Mouse (Mus musculus) heart, adult 2 months (tissue): ENCODE data around the gene Pipox. TPM values are rescaled to one million over a fixed set of nuclear protein-coding genes. Genes with fewer than 3 reads are reported as not detected.

ENCODE experiments used
- DNase-seq, 2 experiments: peaks; one replicate each; pipeline ENCODE4 v3.0.0; 2021
- H3K27ac ChIP-seq: fragments of 200-600 bp; 2 replicates; pipeline ENCODE4 v1.8.1; 2022
- H3K27me3 ChIP-seq: fragments of 200-500 bp; 2 replicates; pipeline ENCODE4 v1.6.1; 2012; ENCODE audit warnings: mild to moderate bottlenecking, low read length, inconsistent platforms, mixed read lengths; ENCODE audit not compliant: control insufficient read depth, insufficient read depth
- H3K36me3 ChIP-seq: fragments of 200-500 bp; 2 replicates; pipeline ENCODE4 v1.6.1; 2012; ENCODE audit warnings: low read length, inconsistent platforms; ENCODE audit not compliant: control insufficient read depth, insufficient read depth
- H3K4me1 ChIP-seq: fragments of 200-500 bp; 2 replicates; pipeline ENCODE4 v1.6.1; 2011; ENCODE audit warnings: low read length; ENCODE audit not compliant: control insufficient read depth, insufficient read depth
- H3K4me3 ChIP-seq: fragments of 200-600 bp; 2 replicates; pipeline ENCODE4 v1.8.1; 2022
- H3K79me2 ChIP-seq: fragments of 200-500 bp; replicated peaks from 2 replicates; pipeline ENCODE4 v1.6.1; 2012; ENCODE audit warnings: mild to moderate bottlenecking, inconsistent platforms, low read length, moderate library complexity, mixed read lengths; ENCODE audit not compliant: control insufficient read depth, insufficient read depth
- H3K9ac ChIP-seq: fragments of 200-500 bp; 2 replicates; pipeline ENCODE4 v1.6.1; 2012; ENCODE audit warnings: low read depth, mild to moderate bottlenecking, control low read depth, inconsistent platforms, low read length, mixed read lengths
- CTCF ChIP-seq: fragments of 200-600 bp; IDR thresholded peaks from 2 replicates; pipeline ENCODE4 v1.8.1; 2022; ENCODE audit warnings: antibody characterized with exemption, mild to moderate bottlenecking, moderate library complexity
- EP300 ChIP-seq: fragments of 200-500 bp; IDR thresholded peaks from 2 replicates; pipeline ENCODE4 v1.6.1; 2011; ENCODE audit warnings: low read depth, low read length, control low read depth; ENCODE audit not compliant: insufficient read depth
- POLR2A ChIP-seq: fragments of 200-500 bp; IDR thresholded peaks from 2 replicates; pipeline ENCODE4 v1.6.1; 2011; ENCODE audit warnings: mild to moderate bottlenecking, low read depth, low read length, control low read depth; ENCODE audit not compliant: insufficient read depth
- WGBS: fragments of 180-500 bp; shearing (Covaris S2); methylation state at CpG from one replicate; pipeline ENCODE4 v1.1.7; 2018; 5-methylcytosine and 5-hydroxymethylcytosine counted together
- intact Hi-C: fragments of 180-260 bp; cut with DNase I; formaldehyde crosslinking; loops from one replicate; pipeline ENCODE4 v1.15.1; 2025
- polyA plus RNA-seq: library from polyadenylated mRNA; depleted of rRNA; stranded (reverse); fragments of >200 nt; gene quantifications from 2 replicates; pipeline ENCODE4 v1.2.3, GENCODE M21; 2012
- total RNA-seq, 2 experiments: library from RNA; stranded (reverse); gene quantifications; 2 replicates each; pipeline ENCODE4 v1.2.3; 2021

Pipox gene
- total and polyA plus RNA-seq, 3 experiments: 0.47 to 0.77 (median 0.52) TPM

GRCm38 (mm10) chr11:77890648-77891258 is 3.1 kb downstream of the Pipox start:
- Histone ChIP-seq H3K27me3 (peaks cover 1% of the 10 kb centered on the region), H3K9ac (no peak overlapping the region), H3K36me3 (no peaks in the 10 kb centered on the region), H3K4me3 (no peak overlapping the region), H3K79me2 (no peaks in the 10 kb centered on the region), H3K4me1 (peaks cover 5% of the 10 kb centered on the region), H3K27ac (no peak overlapping the region)
- no peak for TF ChIP-seq CTCF
- no peak for DNase-seq
- 92% methylated on average over 2 of the region's 2 CpGs for WGBS
- intact Hi-C loops: loop anchor here (5.0 kb wide), 1 partner anchor 72 kb away; no protein-coding TSS in a partner anchor

GRCm38 (mm10) chr11:77889484-77889883 is 4.4 kb downstream of the Pipox start:
- H3K4me1 ChIP-seq: peaks cover 5% of the 10 kb centered on the region
- no peak overlapping the region for H3K9ac ChIP-seq
- WGBS: 35% methylated on average over 1 of the region's 2 CpGs
- no peaks in the 10 kb centered on the region for H3K79me2 ChIP-seq
- no peak overlapping the region for H3K27ac ChIP-seq
- no peaks in the 10 kb centered on the region for H3K36me3 ChIP-seq
- intact Hi-C loops: no loop called here
- TF ChIP-seq POLR2A (no peak), CTCF (no peak), EP300 (no peak)
- H3K27me3 ChIP-seq: peaks cover 1% of the 10 kb centered on the region
- H3K4me3 ChIP-seq: no peak overlapping the region
- no peak for DNase-seq

- Histone ChIP-seq H3K36me3 (no peaks in the 10 kb centered on the region), H3K4me3 (no peak overlapping the region), H3K9ac (no peak overlapping the region), H3K4me1 (peaks cover 4% of the 10 kb centered on the region), H3K27ac (no peak overlapping the region), H3K79me2 (no peaks in the 10 kb centered on the region), H3K27me3 (peaks cover 1% of the 10 kb centered on the region)
- intact Hi-C loops: no loop called here
- TF ChIP-seq EP300 (no peak), CTCF (no peak), POLR2A (no peak)
- DNase-seq: no peak
- 91% methylated on average over 5 of the region's 5 CpGs for WGBS
Observed at GRCm38 (mm10) chr11:77888846-77889245, 5.0 kb downstream of the Pipox start.

- no peak overlapping the region for H3K27ac ChIP-seq
- DNase-seq: no peak
- 43% methylated on average over 17 of the region's 17 CpGs for WGBS
- no peaks in the 10 kb centered on the region for H3K79me2 ChIP-seq
- H3K9ac ChIP-seq: no peak overlapping the region
- peaks cover 1% of the 10 kb centered on the region for H3K27me3 ChIP-seq
- TF ChIP-seq CTCF: no peak
- TF ChIP-seq POLR2A: no peak
- no peak for TF ChIP-seq EP300
- no peaks in the 10 kb centered on the region; the same call in none of the 2 replicates for H3K4me1 ChIP-seq
- H3K4me3 ChIP-seq: no peak overlapping the region
- intact Hi-C loops: no loop called here
- H3K36me3 ChIP-seq: no peaks in the 10 kb centered on the region
Observed at GRCm38 (mm10) chr11:77887373-77887960, 6.4 kb downstream of the Pipox start.

GRCm38 (mm10) chr11:77885246-77885575 is 8.7 kb downstream of the Pipox start:
- Histone ChIP-seq H3K4me1 (no peaks in the 10 kb centered on the region; the same call in none of the 2 replicates), H3K36me3 (no peaks in the 10 kb centered on the region), H3K9ac (no peak overlapping the region), H3K79me2 (no peaks in the 10 kb centered on the region), H3K4me3 (no peak overlapping the region), H3K27ac (no peak overlapping the region), H3K27me3 (peaks cover 1% of the 10 kb centered on the region)
- 49% methylated on average over 8 of the region's 8 CpGs for WGBS
- DNase-seq: no peak
- TF ChIP-seq EP300: no peak
- intact Hi-C loops: no loop called here

GRCm38 (mm10) chr11:77884524-77885245 is 9.2 kb downstream of the Pipox start:
- no peak overlapping the region for H3K27ac ChIP-seq
- no peak for TF ChIP-seq POLR2A
- TF ChIP-seq CTCF: no peak
- TF ChIP-seq EP300: no peak
- no peaks in the 10 kb centered on the region for H3K36me3 ChIP-seq
- peaks cover 1% of the 10 kb centered on the region for H3K27me3 ChIP-seq
- H3K4me3 ChIP-seq: no peak overlapping the region
- H3K79me2 ChIP-seq: no peaks in the 10 kb centered on the region
- DNase-seq: no peak
- no peak overlapping the region for H3K9ac ChIP-seq
- intact Hi-C loops: no loop called here
- WGBS: 46% methylated on average over 10 of the region's 10 CpGs
- no peaks in the 10 kb centered on the region; the same call in none of the 2 replicates for H3K4me1 ChIP-seq
